Mouse (Mus musculus): ENCODE results near the gene Rabif.
"Not testable (repeated sequence)": the region's sequence is repeated elsewhere in the genome, so short reads cannot be mapped to it uniquely, and the experiment has no call there.

The Rabif gene

GRCm38 (mm10) chr1:134513312-134513860 is 18.9 kb downstream of the Rabif start:
- peak; percentile 63 for DNase-seq

- no peak for DNase-seq
Observed at GRCm38 (mm10) chr1:134513876-134514590, 19.6 kb downstream of the Rabif start.

GRCm38 (mm10) chr1:134515891-134516290 is 21.4 kb downstream of the Rabif start:
- no peak for DNase-seq

GRCm38 (mm10) chr1:134516491-134517198 is 22.2 kb downstream of the Rabif start:
- DNase-seq = peak; percentile 82

- not testable (repeated sequence) for DNase-seq
Observed at GRCm38 (mm10) chr1:134517841-134518240, 23.4 kb downstream of the Rabif start.

- DNase-seq = peak; percentile 90
Observed at GRCm38 (mm10) chr1:134518677-134519076, 24.2 kb downstream of the Rabif start.

GRCm38 (mm10) chr1:134519201-134519600 is 24.8 kb downstream of the Rabif start:
- DNase-seq = not testable (repeated sequence)

GRCm38 (mm10) chr1:134520001-134520721 is 25.7 kb downstream of the Rabif start:
- no peak for DNase-seq

GRCm38 (mm10) chr1:134521163-134521562 is 26.7 kb downstream of the Rabif start:
- DNase-seq = no peak

- DNase-seq = no peak
Observed at GRCm38 (mm10) chr1:134522325-134522724, 27.9 kb downstream of the Rabif start.

GRCm38 (mm10) chr1:134524424-134524823 is 30.0 kb downstream of the Rabif start:
- DNase-seq = no peak

GRCm38 (mm10) chr1:134525015-134525414 is 30.6 kb downstream of the Rabif start:
- no peak for DNase-seq

GRCm38 (mm10) chr1:134526752-134527151 is 32.3 kb downstream of the Rabif start:
- DNase-seq = no peak

- no peak for DNase-seq
Observed at GRCm38 (mm10) chr1:134530618-134531017, 36.2 kb downstream of the Rabif start.

GRCm38 (mm10) chr1:134533710-134534109 is 39.3 kb downstream of the Rabif start:
- not testable (repeated sequence) for DNase-seq

- DNase-seq = no peak
Observed at GRCm38 (mm10) chr1:134535054-134535453, 40.6 kb downstream of the Rabif start.

- no peak for DNase-seq
Observed at GRCm38 (mm10) chr1:134535513-134535912, 41.1 kb downstream of the Rabif start.

- DNase-seq = no peak
Observed at GRCm38 (mm10) chr1:134540610-134541009, 46.2 kb downstream of the Rabif start.

GRCm38 (mm10) chr1:134548231-134548630 is 53.8 kb downstream of the Rabif start:
- DNase-seq = no peak

- no peak for DNase-seq
Observed at GRCm38 (mm10) chr1:134549632-134550132, 55.2 kb downstream of the Rabif start, which contains the start of gene Mgat4e. Mgat4e (minus strand) TSS chr1:134549682.

- DNase-seq = no peak
Observed at GRCm38 (mm10) chr1:134551869-134552268, 57.4 kb downstream of the Rabif start.

GRCm38 (mm10) chr1:134552396-134552795 is 57.9 kb downstream of the Rabif start:
- no peak for DNase-seq
